In the genomic region with DNA sequence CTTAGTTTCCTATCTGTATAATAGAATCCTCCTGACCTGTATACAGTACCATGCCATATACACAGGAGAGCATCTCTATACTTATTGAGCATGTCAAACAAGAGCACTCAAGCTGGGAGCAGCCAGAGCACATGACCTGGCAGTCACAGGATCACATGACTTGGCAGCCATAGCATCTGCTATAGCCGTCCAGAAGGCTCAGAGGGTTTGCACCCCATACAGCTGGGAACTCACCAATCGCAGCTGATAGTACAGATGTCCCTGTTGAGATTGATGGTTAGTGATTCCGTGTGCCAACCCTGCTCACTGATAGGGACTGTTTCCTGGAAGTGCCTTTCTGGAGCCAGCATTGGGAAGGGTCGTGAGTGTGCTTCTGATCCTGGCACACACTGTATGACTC, we compare ENCODE assay signal across 17 mouse cellular contexts.
"Had no signal": no experiment of that assay in that cellular context is flagged by ENCODE, and none has a peak within 500 bp of the region (broad histone marks: within the 10 kb centered on the region; RNA-seq: fewer than 3 reads in every experiment).

No protein-coding gene starts in this region.

- H3K27ac ChIP-seq: lung, embryonic 15.5 days; macrophage; neural tube, embryonic 12.5 days; stomach, embryonic 15.5 days; stomach, postnatal 0 days had no signal

- H3K9me3 ChIP-seq: lung, embryonic 15.5 days; neural tube, embryonic 12.5 days; stomach, embryonic 15.5 days had no signal

- H3K36me3 ChIP-seq: lung, embryonic 15.5 days; neural tube, embryonic 12.5 days; stomach, embryonic 15.5 days had no signal

- H3K4me3 ChIP-seq: lung, embryonic 15.5 days; megakaryocyte, embryonic 14.5 days; neural tube, embryonic 12.5 days; stomach, embryonic 15.5 days had no signal

- DNase-seq: liver, postnatal 0 days; lung, adult 2 months; lung, postnatal 14 days; lung, postnatal 36 days; midbrain, embryonic 14.5 days; right cerebral cortex, postnatal 14 days; thymus, adult 2 months; thymus, postnatal 25 days; thymus, postnatal 4 days had no signal

- H3K4me1 ChIP-seq: lung, embryonic 15.5 days; megakaryocyte, embryonic 14.5 days; stomach, embryonic 15.5 days had no signal

- H3K4me2 ChIP-seq: lung, embryonic 15.5 days; neural tube, embryonic 12.5 days; stomach, embryonic 15.5 days had no signal

- H3K27me3 ChIP-seq: lung, embryonic 15.5 days; megakaryocyte, embryonic 14.5 days; neural tube, embryonic 12.5 days; stomach, embryonic 15.5 days had no signal

- ATAC-seq: liver, postnatal 0 days; lung, postnatal 0 days; midbrain, embryonic 16.5 days had no signal

- H3K9ac ChIP-seq: liver, postnatal 0 days; lung, embryonic 15.5 days; neural tube, embryonic 12.5 days; stomach, embryonic 15.5 days had no signal
